Mouse (Mus musculus) common myeloid progenitor, adult 5-6 weeks (primary cell): Measurements from ENCODE around the gene H2-DMb1. TPM values are rescaled to one million over a fixed set of nuclear protein-coding genes. Genes with fewer than 3 reads are reported as not detected.
A peak's percentile ranks its signal among the peaks of the same experiment; 100 is the strongest.
"Not testable (repeated sequence)": the region's sequence is repeated elsewhere in the genome, so short reads cannot be mapped to it uniquely, and the experiment has no call there.

Source experiments
- ATAC-seq: replicated peaks from 2 replicates; pipeline ENCODE4 v1.8.0; 2016; ENCODE audit warnings: low read depth, mild to moderate bottlenecking, moderate TSS enrichment, inconsistent platforms; ENCODE audit not compliant: poor library complexity, severe bottlenecking
- total RNA-seq: library from RNA; stranded (forward); fragments of 200-1000, 187-1606 nt; gene quantifications from 2 replicates; pipeline ENCODE4 v1.2.3, GENCODE M21; 2017

H2-DMb1 gene
- total RNA-seq, 1 experiment from 2014 or later, result 35.1 TPM

- peak; percentile 42 for ATAC-seq
These were observed 10.3 kb upstream of the H2-DMb1 start for GRCm38 (mm10) chr17:34142456-34143010.

- peak; percentile 77 for ATAC-seq
These were observed 9.8 kb upstream of the H2-DMb1 start, which contains the start of gene H2-DMb2 for GRCm38 (mm10) chr17:34143033-34143432. TSS of gene H2-DMb2 (plus strand) at chr17:34143307.

GRCm38 (mm10) chr17:34143461-34143860 lies 9.4 kb upstream of the H2-DMb1 start:
- peak; percentile 20 for ATAC-seq

DNA sequence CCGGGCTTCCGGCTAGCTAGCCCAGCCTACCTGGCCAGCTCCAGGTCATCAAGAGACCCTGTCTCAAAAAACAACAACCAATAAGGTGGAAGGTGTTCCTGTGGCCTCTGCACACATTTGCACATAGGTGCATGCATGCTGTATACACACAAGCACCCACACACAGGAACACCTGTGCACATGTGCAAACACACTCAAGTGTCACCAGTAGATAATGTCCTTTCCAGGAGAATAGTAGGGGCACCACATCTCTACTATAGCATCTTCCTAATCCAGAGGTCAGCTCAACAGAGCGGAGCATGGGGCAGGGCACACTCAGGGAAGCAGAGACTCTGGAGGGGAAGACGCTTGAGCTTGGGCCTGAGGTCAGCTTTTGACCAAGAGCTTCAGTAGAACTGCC lies 8.7 kb upstream of the H2-DMb1 start:
- not testable (repeated sequence) for ATAC-seq

GRCm38 (mm10) chr17:34144960-34145371 lies 7.9 kb upstream of the H2-DMb1 start:
- ATAC-seq, result no peak

GRCm38 (mm10) chr17:34155534-34155933 lies 2.7 kb downstream of the H2-DMb1 start:
- ATAC-seq, result no peak

GRCm38 (mm10) chr17:34164202-34164895 lies 11.5 kb downstream of the H2-DMb1 start:
- ATAC-seq, result peak; percentile 46; the same call in 1 of the 2 replicates

DNA sequence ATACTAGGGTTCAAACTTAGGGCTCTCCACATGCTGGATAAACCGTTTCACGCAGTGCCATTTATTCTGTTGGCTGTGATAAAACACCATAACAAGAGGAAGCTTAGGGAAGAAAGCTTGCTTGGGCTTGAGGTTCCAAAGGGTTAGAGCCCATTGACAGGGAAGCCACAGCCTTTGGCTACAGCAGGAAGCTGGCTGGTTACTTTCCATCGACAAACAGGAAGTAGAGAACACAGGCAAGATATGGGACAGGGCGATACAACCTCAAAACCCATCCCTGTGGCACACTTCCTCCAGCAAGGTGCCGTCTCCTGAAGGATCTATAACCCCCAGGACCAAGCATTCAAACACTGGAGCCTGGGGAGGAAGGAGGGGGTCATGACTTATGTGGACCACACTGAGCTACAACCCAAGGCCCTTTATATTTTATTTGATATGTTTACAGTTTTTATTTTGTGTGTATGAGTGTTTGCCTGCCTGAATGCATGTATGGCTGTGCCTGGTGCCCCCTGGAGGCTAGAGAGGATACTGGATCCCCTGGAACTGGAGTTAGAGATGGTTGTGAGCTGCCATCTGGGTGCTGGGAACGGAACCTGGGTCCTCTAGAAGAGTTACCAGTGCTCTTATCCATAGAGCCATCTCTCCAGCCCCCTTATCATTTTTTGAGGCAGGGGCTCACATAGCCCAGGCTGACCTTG lies 12.3 kb downstream of the H2-DMb1 start:
- peak; percentile 71 for ATAC-seq

- peak; percentile 40 for ATAC-seq
These were observed 16.4 kb downstream of the H2-DMb1 start for GRCm38 (mm10) chr17:34169279-34169678.

- peak; percentile 15; the same call in 1 of the 2 replicates for ATAC-seq
These were observed 17.6 kb downstream of the H2-DMb1 start for GRCm38 (mm10) chr17:34170487-34170876.

GRCm38 (mm10) chr17:34170877-34171498 lies 18.1 kb downstream of the H2-DMb1 start:
- ATAC-seq, result peak; percentile 84

- ATAC-seq, result no peak
These were observed 19.7 kb downstream of the H2-DMb1 start for GRCm38 (mm10) chr17:34172528-34172927.

GRCm38 (mm10) chr17:34174075-34174474 lies 21.2 kb downstream of the H2-DMb1 start:
- no peak; the same call in 1 of the 2 replicates for ATAC-seq

- ATAC-seq, result no peak
These were observed 24.3 kb downstream of the H2-DMb1 start for GRCm38 (mm10) chr17:34177179-34177578.

DNA sequence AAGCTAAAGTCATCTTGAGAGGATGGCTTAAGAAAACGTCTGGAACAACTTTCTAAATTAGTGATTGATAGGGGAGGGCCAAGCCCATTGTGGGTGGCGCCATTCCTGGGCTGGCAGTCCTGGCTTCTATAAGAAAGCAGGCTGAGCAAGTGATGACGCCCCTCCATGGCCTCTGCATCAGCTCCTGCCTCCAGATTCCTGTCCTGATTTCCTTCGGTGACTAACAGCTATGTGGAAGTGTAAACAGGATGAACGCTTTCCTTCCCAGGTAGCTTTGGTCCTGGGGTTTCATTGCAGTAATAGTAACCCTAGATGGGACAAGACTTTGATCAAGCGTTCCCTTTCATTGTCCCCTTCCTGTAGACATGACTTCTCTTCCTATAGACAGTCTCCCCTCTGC lies 26.1 kb downstream of the H2-DMb1 start:
- ATAC-seq, result no peak

DNA sequence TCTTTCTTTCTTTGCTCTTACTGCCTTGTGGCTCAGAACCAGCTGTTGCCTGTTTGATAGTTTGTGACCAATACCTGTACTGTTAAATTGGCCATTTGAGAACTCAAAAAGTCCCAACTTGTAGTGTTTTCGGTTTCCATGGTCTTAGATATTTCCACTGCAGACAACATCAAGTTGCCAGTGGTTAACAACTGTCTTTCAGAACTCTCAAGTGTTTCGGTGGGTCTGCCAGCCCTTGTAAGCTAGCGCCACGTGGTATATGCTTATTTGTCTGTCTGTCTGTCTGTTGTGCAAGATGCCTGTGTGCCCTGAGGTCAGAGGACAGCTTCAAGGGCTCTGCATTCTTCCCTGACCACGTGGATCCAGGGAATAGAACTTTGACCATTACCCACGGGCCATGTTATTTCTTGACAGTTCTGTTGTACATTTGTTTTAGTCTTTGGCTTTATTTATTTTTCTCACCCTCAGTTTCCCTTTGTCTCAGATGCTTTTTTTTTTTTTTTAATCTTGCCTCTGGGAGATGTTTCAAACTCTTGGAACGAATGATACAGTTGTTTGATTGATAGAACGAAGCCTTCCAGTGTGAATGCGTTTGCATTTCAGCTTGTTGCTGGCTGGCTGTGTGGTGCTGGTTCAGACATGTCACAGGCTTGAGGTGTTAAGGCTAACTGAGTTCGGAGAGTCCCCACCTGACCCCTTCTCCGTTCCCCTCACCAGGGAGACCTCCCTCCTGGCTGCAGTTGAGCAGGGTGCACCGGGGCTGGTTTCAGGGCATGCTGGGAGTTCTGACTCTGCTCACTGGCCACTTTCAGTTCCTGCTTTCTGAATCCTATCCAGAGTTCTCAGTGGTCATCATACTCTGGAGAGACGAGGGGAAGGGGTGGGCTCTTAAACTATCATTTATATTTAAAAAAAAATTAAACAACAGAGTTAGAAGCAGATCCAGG lies 27.3 kb downstream of the H2-DMb1 start:
- ATAC-seq, result 0 out of 2 replicates have a peak, but pooled peaks have one; percentile 47

DNA sequence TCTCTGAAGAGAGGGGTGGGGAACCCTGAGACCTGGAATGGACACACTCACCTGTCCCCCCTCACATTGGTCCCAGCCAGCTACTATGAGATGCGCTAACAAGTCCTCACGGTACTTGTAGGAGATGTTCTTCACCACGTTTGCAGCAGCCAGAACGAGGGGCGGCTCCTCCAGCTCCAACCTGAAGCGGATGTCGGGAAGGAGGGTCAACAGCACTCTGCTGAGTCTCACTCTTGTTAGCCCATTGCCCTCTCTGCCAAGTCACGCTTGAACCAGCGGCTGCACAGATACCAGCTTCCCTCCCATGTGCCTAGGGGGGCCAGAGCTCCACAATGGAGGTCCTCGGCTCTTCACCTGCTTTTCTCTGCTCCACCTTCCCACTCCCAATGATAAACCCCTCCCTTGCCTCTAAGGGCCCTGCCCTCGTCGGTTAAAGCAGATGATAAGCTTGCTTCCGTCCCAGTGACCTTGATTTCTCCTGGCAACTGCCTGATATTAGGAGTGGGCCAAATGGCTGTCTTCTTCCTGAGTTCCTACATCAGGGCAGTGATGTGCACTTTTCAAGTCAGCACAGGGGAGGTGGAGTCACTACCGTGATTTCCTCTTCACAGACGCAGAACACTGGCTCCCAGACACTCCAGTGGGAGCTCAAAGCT lies 30.8 kb downstream of the H2-DMb1 start:
- ATAC-seq, result no peak

- ATAC-seq, result no peak
These were observed 32.7 kb downstream of the H2-DMb1 start for GRCm38 (mm10) chr17:34185526-34185925.

DNA sequence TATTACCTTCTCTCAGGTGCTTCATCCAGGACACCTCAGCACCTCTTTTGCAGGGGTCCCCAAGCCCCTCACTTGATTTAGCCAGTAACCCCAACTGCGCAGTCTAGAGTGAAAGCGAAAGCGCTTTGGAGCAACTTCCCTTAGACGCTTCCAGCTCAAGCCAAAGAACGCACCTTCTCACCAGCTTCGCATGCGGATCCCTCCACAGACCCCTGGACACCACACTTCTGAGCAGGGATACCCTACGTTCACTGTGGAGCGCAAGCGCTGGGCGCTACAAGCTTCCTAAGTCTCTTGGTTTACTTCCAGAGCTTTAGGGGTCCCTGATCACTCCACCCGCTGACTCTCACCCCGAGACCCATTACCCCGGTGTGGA lies 34.0 kb downstream of the H2-DMb1 start:
- ATAC-seq, result peak; percentile 8; the same call in 1 of the 2 replicates
